Mouse (Mus musculus) lung, postnatal 0 days (tissue): ENCODE results near the gene Sytl3.
"Not testable (repeated sequence)": the region's sequence is repeated elsewhere in the genome, so short reads cannot be mapped to it uniquely, and the experiment has no call there.

Experiments
- CTCF ChIP-seq: IDR thresholded peaks from 2 replicates; pipeline ENCODE4 v1.5.1; 2016; ENCODE audit warnings: antibody characterized with exemption, mild to moderate bottlenecking
- EP300 ChIP-seq: IDR thresholded peaks from 2 replicates; pipeline ENCODE4 v1.6.1; 2016; ENCODE audit warnings: antibody characterized with exemption, mild to moderate bottlenecking, control low read depth

DNA sequence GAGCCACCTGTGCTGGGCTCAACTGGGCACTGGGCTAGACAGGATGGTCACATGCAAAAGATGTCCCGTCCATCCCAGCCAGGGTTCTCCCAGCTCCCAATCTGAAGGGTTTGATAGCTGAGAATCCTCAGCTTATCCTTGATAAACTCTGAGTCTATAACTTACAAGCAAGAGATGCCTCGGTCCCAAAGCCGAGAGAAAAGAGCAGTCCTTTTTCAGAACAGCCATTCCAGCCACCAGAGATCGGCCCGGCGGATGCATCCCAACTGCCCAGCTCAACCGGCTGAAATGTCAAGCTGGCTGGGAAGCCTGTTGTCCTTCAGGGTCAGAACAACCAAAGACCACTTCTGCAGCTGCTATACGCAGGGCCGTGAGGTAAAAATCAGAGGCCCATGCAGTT lies 14.7 kb upstream of the Sytl3 start:
- TF ChIP-seq EP300, CTCF: not testable (repeated sequence)
